Mouse (Mus musculus) kidney, postnatal 25 days (tissue): Measurements from ENCODE around the gene Syt6.

Experiments
- DNase-seq, 2 experiments: peaks; one replicate each; pipeline ENCODE4 v3.0.0; 2021; ENCODE audit warnings: mixed read lengths in 2 of 2

Gene Syt6

DNA sequence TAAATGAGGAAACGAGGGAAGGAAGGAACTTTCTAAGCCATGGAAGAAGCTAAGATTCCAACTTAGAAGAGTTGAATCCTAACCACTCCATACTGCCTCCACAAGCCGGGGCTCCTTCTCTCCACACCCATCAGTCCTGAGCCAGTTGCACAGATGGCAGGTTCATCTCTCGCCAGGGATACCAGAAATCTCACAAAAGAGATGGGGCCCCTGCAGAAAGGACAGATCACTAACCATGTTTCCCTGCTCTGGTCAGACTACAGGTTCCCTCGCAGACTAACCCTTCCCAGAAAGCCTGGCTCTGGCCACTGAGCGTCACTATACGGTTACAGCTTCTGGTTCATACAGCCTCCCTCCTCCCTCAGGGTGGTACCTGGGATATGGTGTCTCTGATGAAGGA is 74.7 kb downstream of the Syt6 start:
- DNase-seq = no peak

DNA sequence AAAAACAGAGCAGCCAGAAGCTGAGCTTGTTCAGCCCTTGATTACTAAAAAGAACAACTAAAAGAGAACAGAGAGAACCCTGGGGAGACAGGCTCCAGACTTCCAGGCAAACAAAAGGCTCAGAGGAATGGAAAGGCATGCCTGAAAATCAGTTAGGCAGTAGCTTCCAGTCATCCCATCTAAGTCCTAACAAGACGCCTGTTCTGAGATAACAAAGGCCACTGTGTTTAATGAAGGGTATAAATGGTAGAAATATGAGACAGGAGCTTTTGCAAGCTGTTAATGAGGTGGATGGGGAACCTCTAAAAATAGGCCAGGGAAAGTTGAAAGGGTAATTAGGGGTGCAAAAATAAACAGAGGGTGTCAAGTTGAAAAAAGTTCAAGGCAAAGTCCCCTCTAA is 75.4 kb downstream of the Syt6 start:
- no peak for DNase-seq

- DNase-seq = no peak
These were observed 85.0 kb downstream of the Syt6 start for GRCm38 (mm10) chr3:103660012-103660411.

DNA sequence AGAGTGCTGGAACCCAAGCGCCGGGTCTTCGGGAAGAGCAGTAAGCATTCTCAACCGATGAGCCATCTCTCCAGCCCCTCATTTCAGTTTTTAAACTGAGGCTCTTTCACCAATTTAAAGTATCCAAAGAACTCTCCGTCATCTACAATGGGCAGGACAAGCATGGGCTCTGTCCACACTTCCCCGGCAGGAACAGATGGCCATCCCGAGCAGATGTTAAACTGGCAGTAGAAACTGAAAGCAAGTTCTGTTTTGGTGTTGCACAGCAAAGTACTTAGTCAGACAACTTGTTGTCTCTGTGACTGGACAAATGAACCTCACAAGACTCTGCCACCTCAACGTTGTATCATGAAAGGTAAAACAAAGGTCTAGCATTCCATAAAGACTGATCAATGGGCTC is 86.7 kb downstream of the Syt6 start:
- DNase-seq = no peak

GRCm38 (mm10) chr3:103663385-103663784 is 88.4 kb downstream of the Syt6 start:
- no peak for DNase-seq

GRCm38 (mm10) chr3:103672113-103672512 is 97.1 kb downstream of the Syt6 start:
- no peak for DNase-seq

GRCm38 (mm10) chr3:103672716-103673115 is 97.7 kb downstream of the Syt6 start:
- no peak for DNase-seq

DNA sequence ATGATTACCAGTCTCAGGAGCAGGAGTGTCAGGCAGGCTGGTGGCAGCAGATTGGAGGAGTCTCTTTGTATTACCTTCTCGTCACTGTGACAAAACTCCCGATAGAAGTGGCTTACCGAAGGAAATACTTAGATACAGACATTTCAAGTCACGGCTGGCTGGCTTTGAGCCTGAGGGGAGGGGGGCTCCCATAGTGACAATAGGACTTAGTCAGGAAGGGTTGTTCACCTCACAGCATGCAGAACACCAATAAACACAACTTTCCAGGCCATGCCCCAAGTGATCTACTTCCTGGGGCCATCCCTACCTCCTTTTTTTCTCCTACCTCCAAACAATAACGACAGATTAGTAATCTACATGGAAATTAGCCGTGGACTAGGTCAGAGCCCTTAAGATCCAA is 103.8 kb downstream of the Syt6 start:
- DNase-seq = no peak

DNA sequence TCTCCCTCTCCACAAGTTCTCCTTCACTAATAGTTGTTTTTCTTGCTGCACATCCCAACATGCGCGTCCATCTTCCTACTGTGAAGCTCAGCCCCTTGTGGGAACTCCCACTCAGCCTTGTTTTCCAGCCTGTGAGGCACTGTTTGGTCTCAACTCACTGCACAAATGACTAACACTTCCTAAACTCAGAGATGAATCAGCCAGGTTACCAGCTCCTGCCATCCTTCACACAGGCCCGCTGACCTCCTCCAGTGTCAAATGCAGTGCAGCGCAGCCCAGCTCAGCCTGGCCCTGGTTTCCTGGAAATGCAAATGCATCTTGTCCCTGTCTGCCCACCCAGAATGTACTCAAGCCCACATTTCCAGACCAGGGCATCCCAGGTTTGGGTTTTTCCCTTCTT is 107.4 kb downstream of the Syt6 start:
- no peak for DNase-seq

- DNase-seq = no peak
These were observed 108.4 kb downstream of the Syt6 start for GRCm38 (mm10) chr3:103683234-103683965.

GRCm38 (mm10) chr3:103683966-103684319 is 108.9 kb downstream of the Syt6 start:
- no peak for DNase-seq

GRCm38 (mm10) chr3:103689043-103689442 is 114.0 kb downstream of the Syt6 start:
- no peak for DNase-seq

DNA sequence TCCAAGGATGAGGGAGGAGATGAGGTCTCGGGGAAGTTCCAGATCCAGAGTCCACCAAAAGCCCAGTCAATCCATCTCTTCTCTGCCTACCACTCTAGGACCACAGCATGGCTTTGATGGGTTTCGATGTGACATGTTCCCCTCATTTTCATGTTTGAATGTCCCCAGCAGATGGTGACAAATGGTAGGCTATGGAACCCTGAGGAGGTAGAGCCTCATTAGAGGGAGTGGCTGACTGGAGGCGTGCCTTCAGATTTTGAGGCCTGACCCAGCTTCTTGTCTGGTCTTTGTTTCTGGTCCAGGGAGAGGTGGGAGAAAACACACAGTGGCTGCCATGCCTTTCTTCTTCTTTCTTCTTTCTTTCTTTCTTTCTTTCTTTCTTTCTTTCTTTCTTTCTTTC is 115.5 kb downstream of the Syt6 start:
- peak in 1 of 2 experiments; percentile 8 for DNase-seq
